In genomic region chr4:155760613-155761355, GRCm38 (mm10) we compare ENCODE assay signal across 8 mouse cellular contexts. TPM values are rescaled to one million over a fixed set of nuclear protein-coding genes. Genes with fewer than 3 reads are reported as not detected.
DNase-seq lines count a peak whose midpoint lies in the region; ATAC-seq and TF ChIP-seq lines count a peak whose summit lies in the region.

Gene Atad3a, minus strand, starts transcription at chr4:155761093.

- peaks cover under 1% of the 10 kb centered on the region; the same call in 1 of the 2 replicates for H3K36me3 ChIP-seq in hindbrain, postnatal 0 days (ENCODE audit: insufficient read depth, low read length)

- peak within 1 kb of the TSS; percentile 73 for H3K9ac ChIP-seq in hindbrain, postnatal 0 days (replicated peaks; ENCODE audit: low read length)

- H3K4me1 ChIP-seq in hindbrain, postnatal 0 days (ENCODE audit: insufficient read depth, low read length) = peaks cover 14% of the 10 kb centered on the region

- WGBS in hindbrain, postnatal 0 days = under 1% methylated on average over 68 of the region's 68 CpGs

- no peaks in the 10 kb centered on the region for H3K9me3 ChIP-seq in hindbrain, postnatal 0 days (ENCODE audit: low read length)

- TF ChIP-seq CTCF in gastrocnemius, adult 2 months (IDR thresholded peaks at IDR 0.05) = no peak
- no peak for TF ChIP-seq CTCF in hindbrain, postnatal 0 days (IDR thresholded peaks at IDR 0.05; ENCODE audit: low read depth)
- no peak for TF ChIP-seq CTCF in left cerebral cortex, adult 2 months (IDR thresholded peaks at IDR 0.05)

- ATAC-seq in common myeloid progenitor, adult 5-6 weeks (replicated peaks; ENCODE audit: low read depth, poor library complexity, severe bottlenecking) = peak; percentile 98
- ATAC-seq in hindbrain, postnatal 0 days = peak; percentile 96
- peak; percentile 99 for ATAC-seq in megakaryocyte, adult 5-6 weeks (ENCODE audit: poor library complexity, severe bottlenecking)

- peak within 1 kb of the TSS; percentile 99 for H3K4me2 ChIP-seq in hindbrain, postnatal 0 days (ENCODE audit: low read depth, low read length)

- peak within 1 kb of the TSS; percentile 85 for H3K4me3 ChIP-seq in gastrocnemius, adult 2 months
- H3K4me3 ChIP-seq in hindbrain, postnatal 0 days (ENCODE audit: low read length) = peak within 1 kb of the TSS; percentile 80
- H3K4me3 ChIP-seq in left cerebral cortex, adult 2 months = peak within 1 kb of the TSS; percentile 78

- intact Hi-C loops in gastrocnemius, adult 2 months (cut with DNase I) = no loop called here
- intact Hi-C loops in left cerebral cortex, adult 2 months (cut with DNase I) = no loop called here

- no peaks in the 10 kb centered on the region for H3K27me3 ChIP-seq in hindbrain, postnatal 0 days (ENCODE audit: insufficient read depth, low read length)

- DNase-seq in ZHBTc4 (ENCODE audit: low read depth, low spot score) = peak; percentile 98
- peak; percentile 98 for DNase-seq in gastrocnemius, adult 2 months
- DNase-seq in hindbrain, postnatal 0 days (ENCODE audit: low spot score) = peak; percentile 98
- DNase-seq in left cerebral cortex, adult 2 months (ENCODE audit: extremely low spot score in 1 of 2, low spot score in 2 of 2) = peak; percentile 97 to 99
- peak; percentile 99 for DNase-seq in right cerebral cortex, adult 2 months (ENCODE audit: low spot score in 2 of 2)
- peak; percentile 97 for DNase-seq in urinary bladder, postnatal 14 days (ENCODE audit: low spot score)

- H3K27ac ChIP-seq in gastrocnemius, adult 2 months = peak within 1 kb of the TSS; percentile 94
- peak within 1 kb of the TSS; percentile 72; the same call in 1 of the 2 replicates for H3K27ac ChIP-seq in hindbrain, postnatal 0 days
- peak within 1 kb of the TSS; percentile 82 for H3K27ac ChIP-seq in left cerebral cortex, adult 2 months

RNA-seq across cellular contexts. Expression of gene Atad3a, which starts in this region (rescaled TPM):
- total RNA-seq in common myeloid progenitor, adult 5-6 weeks (2017) = 77.0 and 120 TPM in 2 replicates
- total RNA-seq in gastrocnemius, adult 2 months (2021) = 10 to 100 TPM; 25.4 to 35.3 TPM
- 65.7 and 83.4 TPM in 2 replicates for total RNA-seq in hindbrain, postnatal 0 days (2014; rRNA removed)
- polyA plus RNA-seq in hindbrain, postnatal 0 days (2015; fragmentation: Nextera tagmentation; extraction: Ambion mirVana) = 68.8 and 72.2 TPM in 2 replicates
- 10 to 100 TPM; 53.0 to 58.8 TPM for total RNA-seq in left cerebral cortex, adult 2 months (2021)
- total RNA-seq in megakaryocyte, adult 5-6 weeks (2015) = 13.5 and 14.1 TPM in 2 replicates
- total RNA-seq in megakaryocyte, adult 5-6 weeks (2017) = 17.8 and 22.9 TPM in 2 replicates

Comparison
In these comparisons a context has a peak if more than half of its experiments do, and no peak if none do; other contexts are left out.
1. Peak in every context shown above with its lines: DNase-seq, ATAC-seq, H3K4me3 ChIP-seq and H3K27ac ChIP-seq.